Mouse (Mus musculus) layer of hippocampus, postnatal 10 days (tissue): ENCODE measurements at regions not wholly inside any gene's neighbourhood (a gene's known extent, or its start where the extent isn't known, plus 50 kb on each side); places are given as distances from the start of the nearest gene placed in this dataset.
"Not testable (repeated sequence)": the region's sequence is repeated elsewhere in the genome, so short reads cannot be mapped to it uniquely, and the experiment has no call there.

Source experiments
- DNase-seq, 2 experiments: peaks; one replicate each; pipeline ENCODE4 v3.0.0; 2021; ENCODE audit warnings: low spot score in 2 of 2

DNA sequence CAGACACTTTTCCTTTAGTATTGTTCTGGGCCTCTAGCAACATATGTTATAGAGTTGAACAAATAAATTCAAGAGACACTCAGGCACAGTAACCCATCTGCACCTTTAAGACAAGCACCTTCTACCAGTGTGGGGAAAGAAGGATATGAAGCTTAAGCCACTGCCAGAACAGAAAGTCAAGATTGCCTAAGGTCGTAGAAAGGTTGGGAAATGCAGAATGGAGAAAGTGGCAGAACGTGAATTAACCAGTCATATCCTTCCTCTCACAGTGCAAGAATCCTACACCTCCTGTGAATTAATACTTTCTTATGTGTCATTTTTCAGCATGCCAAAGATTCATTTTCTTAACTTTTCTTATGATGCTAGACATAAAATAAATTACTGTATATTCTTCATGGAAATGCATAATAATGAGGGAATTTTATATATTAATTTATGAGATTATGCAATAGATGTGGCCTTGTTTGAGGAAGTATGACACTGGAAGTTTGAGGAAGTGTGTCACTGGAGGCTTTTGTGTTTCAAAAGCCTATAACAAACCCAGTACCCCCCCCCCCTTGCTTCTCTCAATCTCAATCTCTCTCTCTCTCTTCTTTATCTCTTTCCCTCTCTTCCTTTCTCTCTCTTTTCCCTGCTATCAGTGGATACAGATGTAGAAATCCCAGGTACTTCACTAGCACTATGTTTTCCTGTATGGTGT, 361.6 kb upstream of the Edil3 start:
- no peak for DNase-seq

DNA sequence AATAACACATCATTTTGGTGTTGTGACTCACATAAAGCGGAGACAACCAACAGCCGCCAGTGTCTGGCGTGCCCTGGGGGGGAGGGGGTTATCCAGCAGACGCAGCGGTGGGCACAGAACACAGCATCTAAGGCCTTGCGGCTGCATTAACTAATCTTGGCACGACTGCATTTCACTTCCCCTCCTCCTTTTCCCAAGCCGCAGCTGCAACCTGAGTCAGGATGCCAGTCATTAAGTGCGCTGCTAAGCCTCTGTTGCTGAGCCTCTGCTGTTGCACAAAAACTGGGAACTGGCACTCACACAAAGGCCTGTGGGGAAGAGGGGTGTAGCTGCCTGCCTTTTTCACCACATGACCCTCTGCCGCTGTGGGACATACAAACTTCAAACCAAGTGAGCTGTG, 331.2 kb upstream of the Edil3 start:
- DNase-seq, result peak in 1 of 2 experiments; percentile 10

- DNase-seq, result no peak
Observed at GRCm38 (mm10) chr13:88510850-88511554, 310.3 kb upstream of the Edil3 start.

DNA sequence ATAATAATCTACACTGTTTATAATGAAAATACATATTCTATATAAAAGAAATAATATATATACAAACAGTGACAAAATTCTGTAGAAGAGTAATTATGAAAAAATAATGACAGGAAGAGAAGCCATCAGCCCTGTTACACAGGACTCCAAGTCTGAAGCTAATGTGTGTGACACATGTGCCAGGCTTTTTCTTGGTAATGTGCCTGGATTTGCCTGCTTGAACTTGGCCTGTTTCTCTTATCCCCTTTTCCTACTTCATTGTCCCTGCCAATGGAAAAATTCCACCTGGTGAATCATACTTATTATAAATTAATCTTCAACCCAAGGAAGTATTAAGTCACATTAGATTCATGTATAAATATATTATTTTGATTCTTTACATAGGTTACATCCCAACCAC, 286.5 kb upstream of the Edil3 start:
- DNase-seq, result peak; percentile 21 to 37

GRCm38 (mm10) chr13:88554504-88554903, 266.8 kb upstream of the Edil3 start:
- DNase-seq, result peak; percentile 19 to 30

GRCm38 (mm10) chr13:88564978-88565377, 256.3 kb upstream of the Edil3 start:
- no peak for DNase-seq

DNA sequence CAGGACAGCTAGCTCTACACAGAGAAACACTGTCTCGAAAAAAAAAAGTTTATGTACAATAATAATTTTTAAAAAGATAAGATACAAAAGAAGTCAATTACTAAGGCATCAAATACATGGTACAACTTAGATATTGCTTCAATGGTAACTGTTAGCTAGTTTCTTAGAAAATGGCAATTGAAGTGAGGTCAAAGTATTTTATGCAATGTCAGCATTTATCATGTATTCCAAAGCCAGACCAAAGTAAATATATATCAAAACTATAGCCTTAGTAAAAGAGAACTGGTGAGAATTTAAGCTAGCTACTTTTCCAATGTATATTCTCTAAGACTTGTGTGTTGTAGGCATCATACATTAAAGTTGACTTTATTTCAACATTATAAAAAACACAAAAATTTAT, 219.0 kb upstream of the Edil3 start:
- no peak for DNase-seq

DNA sequence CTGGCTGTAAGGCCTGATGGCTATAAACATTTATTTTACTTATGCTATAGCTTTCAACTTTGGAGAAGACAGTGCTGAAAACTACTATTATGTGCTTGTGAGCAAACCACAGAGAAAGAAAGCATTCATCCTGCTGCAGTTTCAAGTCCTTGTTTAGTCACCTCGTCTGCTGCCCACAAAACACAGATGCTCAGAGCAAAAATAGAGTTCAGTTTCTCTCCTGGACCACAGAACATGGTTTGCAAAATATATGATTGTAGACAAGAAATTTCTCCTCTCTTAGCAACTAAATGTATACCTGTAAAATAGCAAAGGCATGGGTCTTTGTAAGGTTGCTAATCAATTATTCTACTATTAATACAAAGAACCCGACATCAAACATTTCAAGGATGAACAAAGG, 210.7 kb upstream of the Edil3 start:
- no peak for DNase-seq

- DNase-seq, result no peak
Observed at GRCm38 (mm10) chr13:88613231-88613630, 208.0 kb upstream of the Edil3 start.

DNA sequence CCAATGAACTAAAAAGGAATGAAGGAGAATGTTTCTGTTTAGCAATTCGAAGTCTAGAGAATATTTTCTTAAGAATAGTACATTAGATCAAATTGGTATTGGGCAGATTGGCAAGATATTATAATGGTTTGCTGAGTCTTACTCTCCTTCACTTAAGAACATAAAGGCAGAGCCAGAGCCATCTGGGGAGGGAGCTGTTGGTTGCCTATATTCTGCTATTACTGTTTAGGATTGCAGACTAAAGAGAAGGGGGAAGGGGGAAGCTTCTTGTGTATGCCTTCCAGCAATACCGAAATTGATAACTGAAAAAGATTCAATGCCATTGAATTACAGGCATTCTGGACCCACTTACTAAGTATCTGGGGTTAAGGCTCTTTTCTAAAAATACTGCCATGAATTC, 171.1 kb upstream of the Edil3 start:
- DNase-seq, result no peak

GRCm38 (mm10) chr13:88651036-88651435, 170.2 kb upstream of the Edil3 start:
- no peak for DNase-seq

DNA sequence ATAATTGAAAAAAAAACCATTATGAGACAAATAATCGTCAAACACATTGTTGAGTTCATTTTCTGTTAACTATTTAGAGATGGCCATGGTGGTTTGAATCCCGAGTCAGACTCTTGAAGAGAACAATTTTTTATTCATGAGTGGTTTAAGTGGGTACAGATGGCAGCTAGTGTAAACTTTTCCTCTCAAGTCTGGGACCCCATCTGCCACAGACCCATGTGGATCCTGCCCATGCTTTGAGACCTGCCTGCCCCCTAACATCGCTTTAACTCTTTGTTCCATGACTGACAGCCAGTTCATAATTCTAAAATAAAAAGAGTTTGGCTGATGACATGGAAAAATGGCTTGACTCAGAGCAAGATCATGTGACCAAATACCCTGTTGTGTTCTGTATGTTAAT, 166.2 kb upstream of the Edil3 start:
- DNase-seq, result no peak

GRCm38 (mm10) chr13:88675835-88676234, 145.4 kb upstream of the Edil3 start:
- no peak for DNase-seq

DNA sequence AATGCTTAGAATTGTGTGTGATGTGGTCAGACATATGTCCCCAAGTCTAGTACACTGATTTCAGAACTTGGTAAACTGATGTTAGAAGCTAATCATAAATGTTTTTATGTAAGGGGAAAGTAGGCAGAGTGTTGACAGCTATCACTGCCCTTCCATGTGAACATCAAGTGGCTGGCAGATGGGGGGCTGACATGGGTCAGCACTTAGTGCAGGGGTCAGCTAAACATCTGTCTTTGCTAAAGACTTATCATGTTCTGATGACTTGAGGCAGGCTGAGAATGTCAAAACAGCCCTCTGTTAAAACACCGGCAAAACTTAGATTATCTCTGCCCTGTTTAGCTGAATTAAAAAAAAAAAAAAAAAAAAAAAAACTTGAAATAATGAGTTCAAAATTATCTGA, 116.7 kb upstream of the Edil3 start:
- DNase-seq, result no peak

GRCm38 (mm10) chr13:88729626-88730025, 91.6 kb upstream of the Edil3 start:
- DNase-seq, result not testable (repeated sequence)

GRCm38 (mm10) chr13:88749916-88750315, 71.4 kb upstream of the Edil3 start:
- no peak for DNase-seq
